ENCODE assay signal across 8 mouse cellular contexts in genomic region chr17:78202221-78202620, GRCm38 (mm10). TPM values are rescaled to one million over a fixed set of nuclear protein-coding genes. Genes with fewer than 3 reads are reported as not detected.
A peak's percentile ranks its signal among the peaks of the same experiment; 100 is the strongest.
DNase-seq lines count a peak whose midpoint lies in the region; ATAC-seq and TF ChIP-seq lines count a peak whose summit lies in the region.

No protein-coding gene starts in this region.

- no peak for ATAC-seq in embryonic facial prominence, embryonic 15.5 days (ENCODE audit: insufficient number of reproducible peaks, low FRiP score, low TSS enrichment, low read depth)
- no peak for ATAC-seq in intestine, embryonic 16.5 days
- no peak for ATAC-seq in neural tube, embryonic 14.5 days (ENCODE audit: low read depth)
- no peak for ATAC-seq in CD4-positive, CD25-positive, alpha-beta regulatory T cell, adult 4 months

- peak; percentile 29 for TF ChIP-seq CTCF in left cerebral cortex, adult 2 months (IDR thresholded peaks at IDR 0.05)

- H3K4me3 ChIP-seq in left cerebral cortex, adult 2 months, result peak overlapping the region; percentile 36
- peak overlapping the region; percentile 69 for H3K4me3 ChIP-seq in embryonic facial prominence, embryonic 15.5 days (replicated peaks)
- H3K4me3 ChIP-seq in intestine, embryonic 16.5 days (ENCODE audit: low read length), result peak overlapping the region; percentile 88
- peak overlapping the region; percentile 91 for H3K4me3 ChIP-seq in neural tube, embryonic 14.5 days (ENCODE audit: low read depth, low read length)

- H3K9ac ChIP-seq in embryonic facial prominence, embryonic 15.5 days, result no peak overlapping the region
- H3K9ac ChIP-seq in intestine, embryonic 16.5 days (ENCODE audit: low read depth, low read length), result peak overlapping the region; percentile 87
- H3K9ac ChIP-seq in neural tube, embryonic 14.5 days (replicated peaks; ENCODE audit: low read depth, low read length), result peak overlapping the region; percentile 72

- no peaks in the 10 kb centered on the region for H3K36me3 ChIP-seq in embryonic facial prominence, embryonic 15.5 days
- no peaks in the 10 kb centered on the region for H3K36me3 ChIP-seq in intestine, embryonic 16.5 days (ENCODE audit: control insufficient read depth, insufficient read depth, low read length)
- H3K36me3 ChIP-seq in neural tube, embryonic 14.5 days (ENCODE audit: control insufficient read depth, insufficient read depth, low read length), result no peaks in the 10 kb centered on the region

- H3K4me1 ChIP-seq in embryonic facial prominence, embryonic 15.5 days, result peaks cover 48% of the 10 kb centered on the region
- peaks cover 41% of the 10 kb centered on the region for H3K4me1 ChIP-seq in intestine, embryonic 16.5 days (ENCODE audit: control insufficient read depth, insufficient read depth, low read length)
- peaks cover 19% of the 10 kb centered on the region; the same call in 1 of the 2 replicates for H3K4me1 ChIP-seq in neural tube, embryonic 14.5 days (ENCODE audit: control insufficient read depth, insufficient read depth, low read length)

- H3K27me3 ChIP-seq in embryonic facial prominence, embryonic 15.5 days, result no peaks in the 10 kb centered on the region
- no peaks in the 10 kb centered on the region for H3K27me3 ChIP-seq in intestine, embryonic 16.5 days (replicated peaks; ENCODE audit: control insufficient read depth, insufficient read depth, low read length)
- peaks cover 3% of the 10 kb centered on the region; the same call in 1 of the 2 replicates for H3K27me3 ChIP-seq in neural tube, embryonic 14.5 days (ENCODE audit: control insufficient read depth, insufficient read depth, low read length)

- WGBS in embryonic facial prominence, embryonic 15.5 days, result 6% methylated on average over 5 of the region's 5 CpGs
- 11% methylated on average over 5 of the region's 5 CpGs for WGBS in intestine, embryonic 16.5 days
- 4% methylated on average over 5 of the region's 5 CpGs for WGBS in neural tube, embryonic 14.5 days

- H3K27ac ChIP-seq in left cerebral cortex, adult 2 months, result no peak overlapping the region
- H3K27ac ChIP-seq in embryonic facial prominence, embryonic 15.5 days (replicated peaks), result no peak overlapping the region
- no peak overlapping the region for H3K27ac ChIP-seq in intestine, embryonic 16.5 days (ENCODE audit: low read length)
- no peak overlapping the region for H3K27ac ChIP-seq in neural tube, embryonic 14.5 days (ENCODE audit: low read depth, low read length)

- intact Hi-C loops in left cerebral cortex, adult 2 months (cut with DNase I), result loop anchor here (5.0 kb wide), 1 partner anchor 400 kb away; no protein-coding TSS in a partner anchor

- DNase-seq in left cerebral cortex, adult 2 months (ENCODE audit: extremely low spot score in 1 of 2, low spot score in 2 of 2), result no peak
- DNase-seq in left cerebral cortex, adult 8-10 months (ENCODE audit: low spot score in 2 of 2), result no peak
- DNase-seq in layer of hippocampus, adult 9-11 months, result no peak
- no peak for DNase-seq in gastrocnemius, postnatal 10 days

- no peaks in the 10 kb centered on the region for H3K9me3 ChIP-seq in embryonic facial prominence, embryonic 15.5 days (replicated peaks)
- H3K9me3 ChIP-seq in intestine, embryonic 16.5 days (ENCODE audit: control insufficient read depth, low read length), result no peaks in the 10 kb centered on the region
- no peaks in the 10 kb centered on the region for H3K9me3 ChIP-seq in neural tube, embryonic 14.5 days (ENCODE audit: control insufficient read depth, low read length)

- H3K4me2 ChIP-seq in embryonic facial prominence, embryonic 15.5 days (replicated peaks), result peak overlapping the region; percentile 97
- peak overlapping the region; percentile 92 for H3K4me2 ChIP-seq in intestine, embryonic 16.5 days (ENCODE audit: low read depth, low read length)
- peak overlapping the region; percentile 93 for H3K4me2 ChIP-seq in neural tube, embryonic 14.5 days (ENCODE audit: low read depth, low read length)

RNA-seq across cellular contexts. Expression of gene Crim1, which starts 2.2 kb away (rescaled TPM):
- 10 to 100 TPM; 83.3 to 93.1 TPM for total RNA-seq in left cerebral cortex, adult 2 months (2021)
- total RNA-seq in left cerebral cortex, adult 8-10 months (2022), result 10 to 100 TPM; 84.5 to 97.9 (median 87.0) TPM
- 7.2 and 8.6 TPM in 2 replicates for polyA plus RNA-seq in embryonic facial prominence, embryonic 15.5 days (2015; fragmentation: Nextera tagmentation; extraction: Ambion mirVana)
- 3.9 and 4.0 TPM in 2 replicates for polyA plus RNA-seq in intestine, embryonic 16.5 days (2015; fragmentation: Nextera tagmentation; extraction: Ambion mirVana)
- polyA plus RNA-seq in neural tube, embryonic 14.5 days (2014; fragmentation: Nextera tagmentation; extraction: Ambion mirVana), result 20.1 and 22.8 TPM in 2 replicates
- 1 to 10 TPM; 7.5 to 7.7 TPM for polyA plus RNA-seq in CD4-positive, CD25-positive, alpha-beta regulatory T cell, adult 4 months (2017; shearing (Covaris generic))
- total RNA-seq in gastrocnemius, postnatal 10 days (2021), result 10 to 100 TPM; 19.8 to 22.5 TPM

Comparison
In these comparisons a context has a peak if more than half of its experiments do, and no peak if none do; other contexts are left out.
1. H3K4me3 ChIP-seq: peak in every context shown above with its lines; median percentile 91 in neural tube, embryonic 14.5 days; 88 in intestine, embryonic 16.5 days; 69 in embryonic facial prominence, embryonic 15.5 days; 36 in left cerebral cortex, adult 2 months.